ENCODE assay signal across 8 mouse cellular contexts in the genomic region with DNA sequence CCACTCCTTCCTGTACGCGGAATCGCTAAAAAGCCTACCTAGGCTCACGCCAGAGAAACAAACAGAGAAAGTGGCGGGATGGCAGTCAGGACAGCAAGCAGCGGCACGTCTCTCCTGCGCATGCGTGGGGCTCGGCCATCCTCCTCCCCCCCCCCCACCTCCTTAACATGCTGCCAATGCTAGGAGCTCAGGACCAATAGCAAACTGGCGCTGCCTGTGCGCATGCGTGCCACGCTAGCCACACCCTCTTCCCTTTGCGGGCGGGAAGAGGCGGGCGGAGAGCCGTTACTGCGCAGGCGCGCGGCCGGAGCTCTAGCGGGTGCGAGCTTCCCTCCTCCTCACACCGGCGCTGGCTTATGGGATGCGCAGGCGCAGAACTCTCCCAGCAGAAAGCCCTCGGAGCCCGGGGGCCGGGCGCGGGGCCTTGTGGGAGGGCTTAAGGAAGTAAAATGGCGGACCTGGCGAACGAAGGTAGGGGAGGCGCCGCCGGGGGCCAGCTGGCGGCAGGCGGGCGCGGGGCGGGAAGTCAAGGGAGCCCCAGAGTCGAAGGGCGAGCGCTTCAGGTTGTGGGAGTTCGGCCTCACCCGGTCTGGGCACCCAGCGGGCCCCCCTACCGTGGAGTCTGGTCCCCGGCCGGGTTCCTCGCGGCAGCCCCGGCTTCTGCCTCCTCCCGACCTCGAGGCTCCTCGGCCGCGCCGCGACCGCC. TPM values are rescaled to one million over a fixed set of nuclear protein-coding genes. Genes with fewer than 3 reads are reported as not detected.
A peak's percentile ranks its signal among the peaks of the same experiment; 100 is the strongest.
DNase-seq lines count a peak whose midpoint lies in the region; ATAC-seq and TF ChIP-seq lines count a peak whose summit lies in the region.

Gene Ranbp3 (plus strand): TSS at position 354 of the 706 bp plus-strand sequence.

- peak within 1 kb of the TSS; percentile 99 for H3K9ac ChIP-seq in ES-Bruce4 (ENCODE audit: low read depth, poor library complexity, severe bottlenecking)
- H3K9ac ChIP-seq in forebrain, embryonic 13.5 days: peak within 1 kb of the TSS; percentile 98
- peak within 1 kb of the TSS; percentile 96 for H3K9ac ChIP-seq in liver, postnatal 0 days (replicated peaks)
- peak within 1 kb of the TSS; percentile 94 for H3K9ac ChIP-seq in neural tube, embryonic 14.5 days (replicated peaks; ENCODE audit: low read depth, low read length)

- peak; percentile 78 for TF ChIP-seq POLR2A in ES-Bruce4 (IDR thresholded peaks at IDR 0.05; ENCODE audit: insufficient read depth, low read length)

- peak; percentile 99 to 100 for DNase-seq in heart, postnatal 10 days
- DNase-seq in large intestine, adult 2 months (ENCODE audit: low read depth, low spot score): peak; percentile 95
- DNase-seq in liver, postnatal 0 days: peak; percentile 100
- peak; percentile 99 for DNase-seq in testis, postnatal 10 days (ENCODE audit: low spot score)

- WGBS in forebrain, embryonic 13.5 days: 0% methylated on average over 58 of the region's 66 CpGs
- under 1% methylated on average over 65 of the region's 66 CpGs for WGBS in large intestine, adult 2 months
- WGBS in liver, postnatal 0 days (ENCODE audit: insufficient replicate concordance): 3% methylated on average over 37 of the region's 66 CpGs
- under 1% methylated on average over 65 of the region's 66 CpGs for WGBS in neural tube, embryonic 14.5 days

- H3K36me3 ChIP-seq in ES-Bruce4 (ENCODE audit: control insufficient read depth, insufficient read depth, low read length, poor library complexity, severe bottlenecking): 0 out of 2 replicates have a peak, but pooled peaks cover 3% of the 10 kb centered on the region
- H3K36me3 ChIP-seq in forebrain, embryonic 13.5 days (ENCODE audit: poor library complexity, severe bottlenecking): peaks cover 29% of the 10 kb centered on the region
- peaks cover 7% of the 10 kb centered on the region; the same call in 1 of the 2 replicates for H3K36me3 ChIP-seq in liver, postnatal 0 days (replicated peaks; ENCODE audit: insufficient read depth, low read length)
- no peaks in the 10 kb centered on the region; the same call in 1 of the 2 replicates for H3K36me3 ChIP-seq in neural tube, embryonic 14.5 days (ENCODE audit: control insufficient read depth, insufficient read depth, low read length)

- no peaks in the 10 kb centered on the region for H3K27me3 ChIP-seq in ES-Bruce4 (ENCODE audit: control insufficient read depth, insufficient read depth, low read length, poor library complexity, severe bottlenecking)
- H3K27me3 ChIP-seq in forebrain, embryonic 13.5 days: peaks cover 2% of the 10 kb centered on the region
- H3K27me3 ChIP-seq in liver, postnatal 0 days (ENCODE audit: insufficient read depth, low read length): no peaks in the 10 kb centered on the region; the same call in 1 of the 2 replicates
- no peaks in the 10 kb centered on the region; the same call in 1 of the 2 replicates for H3K27me3 ChIP-seq in neural tube, embryonic 14.5 days (ENCODE audit: control insufficient read depth, insufficient read depth, low read length)

- peak within 1 kb of the TSS; percentile 91 for H3K4me3 ChIP-seq in ES-Bruce4 (ENCODE audit: low read depth, low read length)
- H3K4me3 ChIP-seq in forebrain, embryonic 13.5 days: peak within 1 kb of the TSS; percentile 99
- peak within 1 kb of the TSS; percentile 88 for H3K4me3 ChIP-seq in liver, postnatal 0 days (ENCODE audit: low read depth, low read length)
- peak within 1 kb of the TSS; percentile 93 for H3K4me3 ChIP-seq in neural tube, embryonic 14.5 days (ENCODE audit: low read depth, low read length)

- intact Hi-C loops in heart, postnatal 10 days (cut with DNase I): no loop called here

- no peak for TF ChIP-seq EP300 in ES-Bruce4 (IDR thresholded peaks at IDR 0.05; ENCODE audit: insufficient read depth, low read depth, low read length)
- no peak for TF ChIP-seq EP300 in liver, postnatal 0 days (IDR thresholded peaks at IDR 0.05; ENCODE audit: low read depth)

- no peaks in the 10 kb centered on the region for H3K4me1 ChIP-seq in ES-Bruce4 (ENCODE audit: control insufficient read depth, insufficient read depth, low read length)
- peaks cover 44% of the 10 kb centered on the region for H3K4me1 ChIP-seq in forebrain, embryonic 13.5 days
- peaks cover 19% of the 10 kb centered on the region for H3K4me1 ChIP-seq in liver, postnatal 0 days (ENCODE audit: insufficient read depth)
- H3K4me1 ChIP-seq in neural tube, embryonic 14.5 days (ENCODE audit: control insufficient read depth, insufficient read depth, low read length): peaks cover 19% of the 10 kb centered on the region

- H3K9me3 ChIP-seq in ES-Bruce4 (replicated peaks; ENCODE audit: control insufficient read depth, insufficient read depth, low read length, poor library complexity, severe bottlenecking): no peaks in the 10 kb centered on the region
- H3K9me3 ChIP-seq in forebrain, embryonic 13.5 days (replicated peaks): no peaks in the 10 kb centered on the region
- H3K9me3 ChIP-seq in liver, postnatal 0 days (ENCODE audit: low read length): no peaks in the 10 kb centered on the region
- no peaks in the 10 kb centered on the region for H3K9me3 ChIP-seq in neural tube, embryonic 14.5 days (ENCODE audit: control insufficient read depth, low read length)

- ATAC-seq in cerebellum, adult (ENCODE audit: insufficient number of reproducible peaks, low FRiP score, low TSS enrichment): peak; percentile 81
- peak; percentile 86 for ATAC-seq in forebrain, embryonic 13.5 days
- peak; percentile 95 for ATAC-seq in liver, postnatal 0 days
- peak; percentile 88 for ATAC-seq in neural tube, embryonic 14.5 days (ENCODE audit: low read depth)

- no peak for TF ChIP-seq CTCF in ES-Bruce4 (IDR thresholded peaks at IDR 0.05; ENCODE audit: low read depth, low read length)
- TF ChIP-seq CTCF in liver, postnatal 0 days (IDR thresholded peaks at IDR 0.05; ENCODE audit: low read depth): no peak

- peak within 1 kb of the TSS; percentile 88 for H3K27ac ChIP-seq in ES-Bruce4 (ENCODE audit: insufficient read depth, low read length)
- peak within 1 kb of the TSS; percentile 86 for H3K27ac ChIP-seq in forebrain, embryonic 13.5 days
- H3K27ac ChIP-seq in liver, postnatal 0 days (ENCODE audit: low read depth): peak within 1 kb of the TSS; percentile 87
- H3K27ac ChIP-seq in neural tube, embryonic 14.5 days (ENCODE audit: low read depth, low read length): peak within 1 kb of the TSS; percentile 80

- peak within 1 kb of the TSS; percentile 86 for H3K4me2 ChIP-seq in forebrain, embryonic 13.5 days
- H3K4me2 ChIP-seq in liver, postnatal 0 days (ENCODE audit: low read depth, low read length): peak within 1 kb of the TSS; percentile 90
- H3K4me2 ChIP-seq in neural tube, embryonic 14.5 days (ENCODE audit: low read depth, low read length): peak within 1 kb of the TSS; percentile 78

RNA-seq across cellular contexts. Expression of gene Ranbp3, which starts in this region (rescaled TPM):
- polyA plus RNA-seq in ES-Bruce4 (2011; ENCODE audit: insufficient read depth, insufficient read length, low read depth, missing spikeins): 72.6 and 75.6 TPM in 2 replicates
- polyA plus RNA-seq in forebrain, embryonic 13.5 days (2015; fragmentation: Nextera tagmentation; extraction: Ambion mirVana): 112 and 123 TPM in 2 replicates
- 10 to 100 TPM; 48.1 to 52.9 TPM for total RNA-seq in heart, postnatal 10 days (2021)
- 62.5 and 73.0 TPM in 2 replicates for polyA plus RNA-seq in large intestine, adult 2 months (2012; rRNA removed)
- 19.6 and 21.8 TPM in 2 replicates for polyA plus RNA-seq in liver, postnatal 0 days (2015; fragmentation: Nextera tagmentation; extraction: Ambion mirVana)
- 93.6 and 95.9 TPM in 2 replicates for polyA plus RNA-seq in neural tube, embryonic 14.5 days (2014; fragmentation: Nextera tagmentation; extraction: Ambion mirVana)

Comparison
In these comparisons a context has a peak if more than half of its experiments do, and no peak if none do; other contexts are left out.
1. Peak in every context shown above with its lines: DNase-seq, ATAC-seq, H3K4me3 ChIP-seq and H3K27ac ChIP-seq.